Mouse (Mus musculus) thymus, postnatal 0 days (tissue): ENCODE measurements around the gene Man2a2. TPM values are rescaled to one million over a fixed set of nuclear protein-coding genes. Genes with fewer than 3 reads are reported as not detected.
"Not testable (repeated sequence)": the region's sequence is repeated elsewhere in the genome, so short reads cannot be mapped to it uniquely, and the experiment has no call there.

Experiments
- DNase-seq: peaks from one replicate; pipeline ENCODE4 v3.0.0-alpha.2; 2015; ENCODE audit warnings: low spot score
- polyA plus RNA-seq: library from polyadenylated mRNA; unstranded; fragments of >200 nt; fragmentation: Nextera tagmentation; extraction: Ambion mirVana; gene quantifications from 2 replicates; pipeline ENCODE4 v1.2.1, GENCODE M21; 2015

Gene Man2a2
- polyA plus RNA-seq, 1 experiment from 2014 or later: 10.3 TPM

GRCm38 (mm10) chr7:80339793-80340628 lies 31.2 kb downstream of the Man2a2 start:
- peak; percentile 99 for DNase-seq

DNA sequence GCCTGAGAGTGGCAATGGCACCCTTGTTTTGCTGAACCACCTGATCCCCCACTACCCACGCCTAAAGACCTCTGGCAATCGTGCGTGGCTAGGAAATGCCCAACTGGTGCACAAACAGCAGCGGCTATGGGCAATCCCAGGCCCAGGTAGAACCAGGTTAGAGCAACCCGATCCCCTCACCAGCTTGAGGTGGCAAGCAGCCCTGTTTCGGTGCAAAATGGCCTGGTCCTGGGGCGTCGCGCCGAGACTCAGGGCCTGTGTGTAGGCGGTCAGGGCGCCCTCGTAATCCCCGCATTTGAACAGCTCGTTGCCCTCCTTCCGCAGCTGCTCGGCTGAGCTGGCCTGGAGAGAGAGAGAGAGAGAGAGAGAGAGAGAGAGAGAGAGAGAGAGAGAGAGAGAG lies 31.8 kb downstream of the Man2a2 start:
- DNase-seq: peak; percentile 37

GRCm38 (mm10) chr7:80336932-80337331 lies 34.2 kb downstream of the Man2a2 start:
- no peak for DNase-seq

DNA sequence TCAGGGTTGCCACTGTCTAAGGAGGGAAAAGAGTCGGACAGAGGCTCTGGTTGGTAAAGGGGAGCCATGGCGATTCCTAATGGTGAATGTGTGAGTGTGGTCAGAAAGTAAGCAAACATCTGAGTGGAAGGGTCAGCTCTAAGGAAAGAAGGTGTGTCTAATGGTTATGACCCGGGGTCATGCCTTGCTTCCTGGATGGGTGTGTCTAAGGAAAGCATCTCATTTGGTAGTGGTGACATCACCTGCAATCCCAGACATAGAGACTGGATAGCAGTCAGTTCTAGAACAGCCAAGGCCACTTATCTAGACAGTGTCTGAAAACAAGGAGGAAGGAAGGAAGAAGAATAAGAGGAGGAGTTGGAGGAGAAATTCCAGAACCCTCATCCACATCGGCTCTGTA lies 36.3 kb downstream of the Man2a2 start:
- DNase-seq: no peak

DNA sequence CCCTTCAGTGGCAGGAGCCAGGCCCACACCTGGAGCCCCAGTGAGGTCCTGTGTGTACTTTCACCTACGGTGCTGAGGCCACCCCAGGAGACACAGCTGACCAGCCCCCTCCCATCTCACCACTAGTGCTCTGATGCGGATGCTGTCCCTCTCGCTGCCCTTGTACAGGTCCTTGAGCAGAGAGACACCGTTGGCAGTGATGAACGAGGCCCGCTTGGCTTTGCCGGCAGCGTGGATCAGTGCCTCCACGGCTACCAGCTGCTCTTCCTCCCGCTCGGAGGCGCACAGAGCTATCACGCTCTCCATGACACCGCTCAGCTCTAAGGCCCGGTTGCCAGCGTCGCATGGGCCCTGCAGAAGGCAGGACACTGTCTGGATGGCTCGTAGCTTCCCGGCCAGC lies 39.7 kb downstream of the Man2a2 start:
- no peak for DNase-seq

GRCm38 (mm10) chr7:80330278-80330677 lies 40.9 kb downstream of the Man2a2 start:
- no peak for DNase-seq

DNA sequence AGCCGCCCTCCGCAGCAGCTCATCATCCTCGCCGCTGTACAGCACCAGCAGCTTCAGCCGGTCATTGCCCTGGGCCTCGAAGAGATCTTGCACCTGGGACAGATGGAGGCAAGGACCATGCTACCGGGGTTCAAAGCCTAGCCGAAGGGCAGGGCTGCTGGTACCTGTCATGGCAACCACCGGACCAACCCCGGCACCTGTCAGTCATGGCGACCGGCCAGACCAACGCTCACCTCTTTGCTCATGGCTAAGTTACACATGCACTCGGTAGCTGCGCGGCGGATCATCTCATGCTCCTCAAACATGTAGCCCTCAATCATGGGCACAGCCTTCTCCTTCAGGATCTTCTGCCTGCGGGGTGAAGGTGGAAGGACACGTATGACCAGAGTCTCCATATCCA lies 45.1 kb downstream of the Man2a2 start:
- no peak for DNase-seq

- DNase-seq: no peak
Observed at GRCm38 (mm10) chr7:80325292-80325868, 45.8 kb downstream of the Man2a2 start.

- not testable (repeated sequence) for DNase-seq
Observed at GRCm38 (mm10) chr7:80324816-80325119, 46.4 kb downstream of the Man2a2 start.

DNA sequence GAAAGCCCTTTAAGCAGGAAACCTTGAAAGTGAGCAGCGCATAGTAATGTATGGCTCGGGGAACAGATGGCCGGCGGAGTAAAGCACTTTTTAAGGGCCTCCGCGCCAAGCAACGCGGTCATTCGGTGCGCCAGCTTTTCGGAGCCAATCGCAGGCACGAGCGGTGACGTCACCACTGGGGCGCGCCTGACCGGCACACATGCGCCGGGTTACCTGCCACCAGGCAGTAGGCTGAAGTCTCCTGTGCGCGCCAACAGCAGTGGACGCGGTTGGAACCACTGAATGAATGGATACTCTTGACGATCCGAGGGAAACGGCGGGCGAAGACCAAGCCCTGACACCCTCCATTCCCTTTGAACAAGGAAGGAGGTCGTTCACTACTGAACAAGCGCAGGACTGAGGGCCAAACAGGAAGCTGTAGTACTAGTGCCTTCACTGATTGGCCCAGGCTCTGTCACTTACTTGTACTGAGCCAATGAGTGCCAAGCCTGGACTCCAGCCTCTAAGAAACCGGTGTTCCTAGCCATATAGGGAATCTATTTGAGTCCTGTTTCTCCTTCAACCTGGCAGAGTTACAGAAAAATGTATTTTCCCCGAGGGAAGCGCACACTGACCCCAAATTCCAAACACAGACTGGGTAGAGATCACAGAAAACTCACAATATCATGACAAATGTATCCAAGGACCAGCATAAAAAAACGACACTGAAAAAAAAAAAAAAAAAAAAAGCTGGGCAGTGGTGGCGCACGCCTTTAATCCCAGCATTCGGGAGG lies 46.9 kb downstream of the Man2a2 start, which contains the start of gene Rccd1:
TSS of gene Rccd1 (minus strand) at position 412 of the 773 bp plus-strand sequence.
- peak; percentile 92 for DNase-seq

GRCm38 (mm10) chr7:80323336-80323735 lies 47.8 kb downstream of the Man2a2 start:
- no peak for DNase-seq

GRCm38 (mm10) chr7:80319846-80320496 lies 51.2 kb downstream of the Man2a2 start:
- DNase-seq: no peak

GRCm38 (mm10) chr7:80318670-80319069 lies 52.5 kb downstream of the Man2a2 start:
- no peak for DNase-seq

DNA sequence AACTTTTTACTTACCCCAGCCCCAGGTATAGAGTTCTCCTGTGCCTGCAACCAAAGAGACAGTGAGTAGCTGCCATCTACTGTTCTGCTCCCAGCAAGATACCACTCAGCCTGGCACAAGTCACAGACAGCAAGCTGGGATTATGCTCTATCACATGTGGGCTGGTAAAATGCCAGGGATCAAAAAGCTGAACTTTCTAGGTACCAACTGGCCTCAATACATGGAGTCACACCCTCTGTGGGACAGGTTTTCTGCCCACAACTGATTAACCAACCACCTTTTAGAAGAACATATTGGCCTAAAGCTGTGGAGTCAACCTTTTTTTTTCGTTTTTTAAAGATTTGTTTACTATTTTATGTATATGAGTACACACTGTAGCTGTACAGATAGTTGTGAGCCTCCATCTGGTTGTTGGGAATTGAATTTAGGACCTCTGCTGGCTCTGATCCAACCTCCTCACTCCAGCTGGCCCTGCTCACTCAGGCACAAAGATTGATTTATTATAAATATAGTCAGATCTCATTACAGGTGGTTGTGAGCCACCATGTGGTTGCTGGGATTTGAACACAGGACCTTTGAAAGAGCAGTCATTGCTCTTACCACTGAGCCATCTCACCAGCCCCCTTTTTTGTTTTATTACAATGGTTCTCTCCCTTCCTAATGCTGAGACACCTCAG lies 53.6 kb downstream of the Man2a2 start:
- no peak for DNase-seq

DNA sequence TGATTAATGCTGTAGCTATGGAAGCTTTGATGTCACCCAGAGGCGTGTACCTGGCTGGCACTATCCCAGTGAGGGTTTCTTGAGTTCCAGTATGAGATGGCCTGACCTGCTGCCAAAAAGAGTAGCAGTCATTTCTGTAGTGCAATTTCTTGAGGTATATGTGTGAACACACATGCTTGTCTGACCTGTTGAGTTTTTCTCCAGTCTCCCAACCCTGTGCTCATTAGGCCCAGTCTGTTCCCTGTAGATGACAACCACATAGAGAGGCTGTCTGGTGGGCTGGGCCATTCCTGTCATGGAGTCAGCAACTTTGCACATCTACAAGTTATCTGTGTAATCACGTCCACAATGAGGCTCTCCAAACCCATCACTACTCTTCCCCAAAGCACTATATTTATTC lies 55.4 kb downstream of the Man2a2 start:
- DNase-seq: no peak

DNA sequence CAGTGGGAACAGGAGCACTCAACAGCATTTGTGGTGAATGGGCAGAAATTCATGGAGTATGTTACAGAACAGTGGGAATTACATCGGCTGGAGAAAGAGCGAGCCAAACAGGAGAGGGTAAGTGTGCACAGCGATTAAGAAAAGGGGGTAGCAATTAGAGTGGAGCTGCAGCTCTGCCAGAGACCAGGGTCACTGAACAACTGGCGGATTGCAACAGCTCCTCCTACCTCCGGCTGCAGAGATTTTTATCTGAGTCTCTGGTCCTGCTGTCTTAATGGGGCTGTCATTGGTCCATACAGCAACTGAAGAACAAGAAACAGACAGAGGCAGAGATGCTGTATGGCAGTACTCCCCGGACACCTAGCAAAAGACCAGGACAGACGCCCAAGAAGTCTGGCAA lies 60.4 kb downstream of the Man2a2 start:
- DNase-seq: no peak

GRCm38 (mm10) chr7:80307766-80308165 lies 63.4 kb downstream of the Man2a2 start:
- no peak for DNase-seq

DNA sequence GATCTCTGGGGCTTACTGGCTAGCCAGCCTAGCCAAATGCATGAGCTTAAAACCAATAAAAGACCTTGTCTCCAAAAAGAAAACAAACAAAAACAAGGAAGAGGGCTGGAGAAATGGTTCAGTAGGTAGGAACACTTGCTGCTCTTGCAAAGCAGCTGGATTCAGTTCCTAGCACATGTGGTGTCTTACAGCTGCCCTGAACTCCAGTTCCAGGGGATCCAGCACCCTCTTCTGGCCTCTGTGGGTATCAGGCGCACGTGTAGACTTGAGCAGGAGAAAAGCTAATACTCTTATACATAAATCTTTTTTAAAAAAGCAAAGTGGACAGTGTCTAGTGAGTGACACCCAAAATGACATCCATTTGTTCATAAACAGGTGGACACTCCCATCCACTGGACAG lies 69.7 kb downstream of the Man2a2 start:
- DNase-seq: no peak

DNA sequence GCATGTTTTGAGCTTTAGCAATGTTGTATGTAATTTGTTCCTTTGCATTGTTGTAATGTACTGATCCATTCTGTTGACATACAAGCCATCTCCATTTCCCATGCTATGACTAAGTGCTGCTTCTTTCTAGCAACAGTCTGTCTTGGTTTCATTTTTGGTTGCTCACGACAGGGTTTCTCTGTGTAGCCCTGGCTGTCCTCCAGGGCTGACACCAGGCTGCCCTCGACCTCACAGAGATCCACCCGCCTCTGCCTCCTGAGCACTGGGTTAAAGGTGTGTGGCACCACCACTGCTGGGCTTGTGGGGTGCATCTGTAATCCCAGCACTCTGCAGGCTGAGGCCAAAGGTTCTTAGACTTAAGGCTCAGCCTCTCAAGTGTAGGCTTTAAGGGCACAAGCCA lies 71.6 kb downstream of the Man2a2 start:
- DNase-seq: no peak
